Mouse (Mus musculus) CH12.LX (cell line): ENCODE measurements around the gene Grem2. TPM values are rescaled to one million over a fixed set of nuclear protein-coding genes. Genes with fewer than 3 reads are reported as not detected.

Experiments
- DNase-seq: peaks from one replicate; pipeline ENCODE4 v3.0.0-alpha.2; 2013; ENCODE audit errors: extremely low read depth
- H3K27ac ChIP-seq: 2 replicates; pipeline ENCODE4 v1.5.1; 2012; ENCODE audit warnings: low read depth, mild to moderate bottlenecking, control low read depth, moderate library complexity; ENCODE audit not compliant: insufficient read depth
- H3K27me3 ChIP-seq: replicated peaks from 2 replicates; pipeline ENCODE3; 2012; ENCODE audit warnings: inconsistent platforms
- H3K36me3 ChIP-seq, 2 experiments: replicated peaks in 1 of 2; 2 replicates each; pipeline versions ENCODE3 to v1.6.1; 2012; ENCODE audit warnings: inconsistent platforms in 1 of 2, low read length in 1 of 2, mild to moderate bottlenecking in 1 of 2, mixed read lengths in 1 of 2, moderate library complexity in 1 of 2; ENCODE audit not compliant: control insufficient read depth in 1 of 2, insufficient read depth in 1 of 2
- H3K4me1 ChIP-seq, 2 experiments: 2 replicates each; pipeline ENCODE4 v1.6.1; 2012; ENCODE audit warnings: inconsistent platforms in 1 of 2, moderate library complexity in 1 of 2; ENCODE audit not compliant: insufficient read depth in 2 of 2, control insufficient read depth in 1 of 2
- H3K4me2 ChIP-seq: 2 replicates; pipeline ENCODE4 v1.6.1; 2012; ENCODE audit warnings: low read depth, mild to moderate bottlenecking, control low read depth; ENCODE audit not compliant: poor library complexity, insufficient read depth, severe bottlenecking
- H3K4me3 ChIP-seq, 3 experiments: fragments of 150-350 bp in 1 of 3; sonication (generic) in 1 of 3; replicated peaks in 1 of 3; 2 replicates each; pipeline versions ENCODE3 to v1.5.1; 2011 to 2012; ENCODE audit warnings: low read depth in 2 of 3, low read length in 2 of 3, mild to moderate bottlenecking in 2 of 3, moderate library complexity in 2 of 3, control low read depth in 1 of 3, improper control_type of control experiment in 1 of 3, inconsistent platforms in 1 of 3, mixed read lengths in 1 of 3; ENCODE audit not compliant: poor library complexity in 1 of 3
- H3K79me2 ChIP-seq: replicated peaks from 2 replicates; pipeline ENCODE4 v1.6.1; 2012; ENCODE audit warnings: mild to moderate bottlenecking, moderate library complexity; ENCODE audit not compliant: control insufficient read depth, poor library complexity, insufficient read depth, severe bottlenecking; ENCODE audit errors: extremely low read depth
- H3K9ac ChIP-seq: 2 replicates; pipeline ENCODE4 v1.6.1; 2012; ENCODE audit warnings: low read depth, mild to moderate bottlenecking, control low read depth, moderate library complexity; ENCODE audit not compliant: insufficient read depth
- H3K9me3 ChIP-seq: replicated peaks from 2 replicates; pipeline ENCODE3; 2012; ENCODE audit warnings: low read length, inconsistent platforms, mixed read lengths
- CHD1 ChIP-seq: IDR thresholded peaks from 2 replicates; pipeline ENCODE4 v1.6.1; 2012; ENCODE audit warnings: low read depth, low read length, improper control_type of control experiment, inconsistent platforms
- CHD2 ChIP-seq: IDR thresholded peaks from 2 replicates; pipeline ENCODE4 v1.6.1; 2011; ENCODE audit warnings: low read length, improper control_type of control experiment
- E2F4 ChIP-seq: IDR thresholded peaks from 2 replicates; pipeline ENCODE4 v1.6.1; 2011; ENCODE audit warnings: low read depth, low read length, improper control_type of control experiment; ENCODE audit not compliant: insufficient replicate concordance
- ETS1 ChIP-seq: conservative IDR thresholded peaks from 2 replicates; pipeline ENCODE4 v1.6.1; 2012; ENCODE audit warnings: low read depth, mild to moderate bottlenecking, inconsistent platforms, low read length, improper control_type of control experiment, moderate library complexity
- GABPA ChIP-seq: IDR thresholded peaks from 2 replicates; pipeline ENCODE4 v1.6.1; 2012; ENCODE audit warnings: low read depth, low read length, improper control_type of control experiment, inconsistent platforms; ENCODE audit not compliant: insufficient replicate concordance
- HCFC1 ChIP-seq: IDR thresholded peaks from 2 replicates; pipeline ENCODE4 v1.6.1; 2012; ENCODE audit warnings: low read depth, mild to moderate bottlenecking, inconsistent platforms, low read length, improper control_type of control experiment
- IRF4 ChIP-seq: IDR thresholded peaks from 2 replicates; pipeline ENCODE4 v1.6.1; 2014; ENCODE audit warnings: low read depth, mild to moderate bottlenecking, inconsistent platforms, low read length, improper control_type of control experiment
- JUN ChIP-seq: IDR thresholded peaks from 2 replicates; pipeline ENCODE4 v1.6.1; 2011; ENCODE audit warnings: low read depth, mild to moderate bottlenecking, low read length, improper control_type of control experiment, moderate library complexity; ENCODE audit not compliant: insufficient read depth
- KAT2A ChIP-seq: IDR thresholded peaks from 2 replicates; pipeline ENCODE4 v1.6.1; 2012; ENCODE audit warnings: low read length, improper control_type of control experiment, inconsistent platforms; ENCODE audit not compliant: insufficient replicate concordance
- MAFK ChIP-seq: IDR thresholded peaks from 2 replicates; pipeline ENCODE4 v1.6.1; 2011; ENCODE audit warnings: low read length, improper control_type of control experiment; ENCODE audit not compliant: insufficient replicate concordance
- MAX ChIP-seq: IDR thresholded peaks from 2 replicates; pipeline ENCODE4 v1.6.1; 2011; ENCODE audit warnings: low read length, improper control_type of control experiment
- MAZ ChIP-seq: IDR thresholded peaks from 2 replicates; pipeline ENCODE4 v1.6.1; 2012; ENCODE audit warnings: low read depth, mild to moderate bottlenecking, inconsistent platforms, low read length, improper control_type of control experiment, moderate library complexity
- MEF2A ChIP-seq: IDR thresholded peaks from 2 replicates; pipeline ENCODE4 v1.6.1; 2014; ENCODE audit warnings: low read depth, mild to moderate bottlenecking, inconsistent platforms, low read length, improper control_type of control experiment, borderline replicate concordance
- MXI1 ChIP-seq: IDR thresholded peaks from 2 replicates; pipeline ENCODE4 v1.6.1; 2011; ENCODE audit warnings: mild to moderate bottlenecking, low read depth, low read length, improper control_type of control experiment
- MYC ChIP-seq: IDR thresholded peaks from 2 replicates; pipeline ENCODE4 v1.6.1; 2011; ENCODE audit warnings: low read depth, mild to moderate bottlenecking, improper control_type of control experiment, low read length
- PAX5 ChIP-seq: IDR thresholded peaks from 2 replicates; pipeline ENCODE4 v1.6.1; 2012; ENCODE audit warnings: low read length, inconsistent platforms, mixed read lengths
- POLR2A ChIP-seq: IDR thresholded peaks from 2 replicates; pipeline ENCODE4 v1.6.1; 2011; ENCODE audit warnings: low read depth, mild to moderate bottlenecking, improper control_type of control experiment, low read length
- POLR2AphosphoS2 ChIP-seq: IDR thresholded peaks from 2 replicates; pipeline ENCODE4 v1.6.1; 2011; ENCODE audit warnings: low read depth, low read length, improper control_type of control experiment
- RAD21 ChIP-seq: IDR thresholded peaks from 2 replicates; pipeline ENCODE4 v1.6.1; 2011; ENCODE audit warnings: low read depth, mild to moderate bottlenecking, low read length, improper control_type of control experiment, moderate library complexity
- SMC3 ChIP-seq: IDR thresholded peaks from 2 replicates; pipeline ENCODE4 v1.6.1; 2011; ENCODE audit warnings: low read depth, low read length, improper control_type of control experiment
- TCF12 ChIP-seq: IDR thresholded peaks from 2 replicates; pipeline ENCODE4 v1.6.1; 2014; ENCODE audit warnings: low read depth, mild to moderate bottlenecking, inconsistent platforms, low read length, improper control_type of control experiment
- UBTF ChIP-seq: IDR thresholded peaks from 2 replicates; pipeline ENCODE4 v1.6.1; 2012; ENCODE audit warnings: low read depth, mild to moderate bottlenecking, inconsistent platforms, low read length, improper control_type of control experiment, moderate library complexity
- USF1 ChIP-seq: IDR thresholded peaks from 2 replicates; pipeline ENCODE4 v1.6.1; 2014; ENCODE audit warnings: low read depth, mild to moderate bottlenecking, inconsistent platforms, low read length, improper control_type of control experiment
- ZC3H11A ChIP-seq: IDR thresholded peaks from 2 replicates; pipeline ENCODE4 v1.6.1; 2012; ENCODE audit warnings: low read depth, mild to moderate bottlenecking, inconsistent platforms, low read length, improper control_type of control experiment
- ZKSCAN1 ChIP-seq: IDR thresholded peaks from 2 replicates; pipeline ENCODE4 v1.6.1; 2012; ENCODE audit warnings: low read depth, inconsistent platforms, low read length, improper control_type of control experiment, borderline replicate concordance
- dilution Hi-C: fragments of 300-500 bp; cut with MboI; formaldehyde crosslinking; loops from 2 replicates; pipeline ENCODE4 v1.14.3; 2020; ENCODE audit warnings: low sequenced_read_pairs; ENCODE audit not compliant: extremely low pct_unique_long_range_greater_than_20kb, extremely low pct_ligation_motif_present
- in situ Hi-C: fragments of 300-500 bp; cut with MboI; formaldehyde crosslinking; loops from 3 replicates; pipeline ENCODE4 v1.14.3; 2019; ENCODE audit warnings: low sequenced_read_pairs, low pct_ligation_motif_present, low pct_unique_long_range_greater_than_20kb, mixed read lengths
- polyA plus RNA-seq: library from polyadenylated mRNA; unstranded; fragments of >175 nt; gene quantifications from 2 replicates; pipeline ENCODE4 v1.2.1, GENCODE M21; 2012; ENCODE audit warnings: low read depth; ENCODE audit not compliant: insufficient read length
- total RNA-seq, 2 experiments: library from RNA; depleted of rRNA; stranded (reverse); fragments of 300-350 nt in 1 of 2; fragments of >200 nt in 1 of 2; gene quantifications; 2 replicates each; pipeline ENCODE4 v1.2.3; 2012 to 2014

Grem2 gene
- total and polyA plus RNA-seq, 3 experiments, result not detected

DNA sequence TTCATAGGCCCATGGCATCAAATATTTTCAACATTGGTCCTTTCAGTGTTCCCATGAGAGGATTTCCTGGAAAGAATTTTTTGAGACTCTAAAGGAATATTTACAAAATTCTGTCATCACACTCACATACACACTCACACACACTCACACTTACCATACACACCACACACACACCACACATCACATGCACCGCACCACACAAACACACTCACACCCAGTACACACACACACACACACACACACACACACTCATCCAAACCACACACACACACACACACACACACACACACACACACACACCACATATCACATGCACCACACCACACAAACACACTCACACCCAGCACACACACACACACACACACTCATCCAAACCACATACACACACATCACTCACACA, 33.5 kb downstream of the Grem2 start:
- no peak overlapping the region for H3K4me3 ChIP-seq

DNA sequence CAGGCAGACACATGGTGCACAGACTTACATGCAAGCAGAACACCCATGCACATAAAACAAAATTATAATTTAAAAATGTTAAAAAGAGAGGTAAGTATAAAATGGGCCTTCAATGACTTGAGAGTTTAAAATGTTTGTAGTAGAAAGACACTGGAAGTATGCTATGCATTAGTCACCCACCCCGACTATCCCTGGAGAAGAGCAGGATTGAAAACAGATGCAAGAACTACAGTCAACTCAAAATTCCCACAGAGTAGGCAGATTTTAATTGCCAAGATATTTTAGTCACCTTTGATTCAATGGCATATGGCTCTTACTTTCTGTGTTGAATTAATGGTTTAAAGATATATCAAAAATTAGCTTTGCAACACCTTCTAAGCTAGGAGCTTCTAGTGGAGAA, 39.1 kb downstream of the Grem2 start:
- in situ Hi-C loops (no loop called here), dilution Hi-C loops (no loop called here)
- DNase-seq, result no peak
- TF ChIP-seq SMC3 (no peak), ZKSCAN1 (no peak), E2F4 (no peak), UBTF (no peak), KAT2A (no peak), HCFC1 (no peak), TCF12 (no peak), MAFK (no peak), MEF2A (no peak), POLR2AphosphoS2 (no peak), IRF4 (no peak)
- H3K4me1 ChIP-seq, result no peaks in the 10 kb centered on the region
- no peak overlapping the region for H3K27ac ChIP-seq
- no peak overlapping the region for H3K4me3 ChIP-seq
- no peak overlapping the region for H3K9ac ChIP-seq
- H3K36me3 ChIP-seq, result no peaks in the 10 kb centered on the region
- no peak overlapping the region for H3K4me2 ChIP-seq
- H3K27me3 ChIP-seq, result no peaks in the 10 kb centered on the region
- no peaks in the 10 kb centered on the region for H3K9me3 ChIP-seq
- H3K79me2 ChIP-seq, result no peaks in the 10 kb centered on the region

More for the DNA sequence above, 33.5 kb downstream of the Grem2 start:
- Histone ChIP-seq H3K27ac (no peak overlapping the region), H3K9ac (no peak overlapping the region), H3K4me1 (no peaks in the 10 kb centered on the region), H3K79me2 (no peaks in the 10 kb centered on the region), H3K4me2 (no peak overlapping the region), H3K27me3 (no peaks in the 10 kb centered on the region), H3K36me3 (no peaks in the 10 kb centered on the region), H3K9me3 (no peaks in the 10 kb centered on the region)
- DNase-seq, result no peak
- dilution Hi-C loops, result no loop called here
- no peak for TF ChIP-seq TCF12
- TF ChIP-seq MXI1, result no peak
- no peak for TF ChIP-seq KAT2A
- TF ChIP-seq HCFC1, result no peak
- no peak for TF ChIP-seq E2F4
- TF ChIP-seq CHD1, result no peak
- no peak for TF ChIP-seq SMC3
- no peak for TF ChIP-seq JUN
- TF ChIP-seq RAD21, result no peak
- TF ChIP-seq USF1, result no peak
- TF ChIP-seq POLR2AphosphoS2, result no peak
- TF ChIP-seq CHD2, result no peak
- TF ChIP-seq MAX, result no peak
- no peak for TF ChIP-seq MAZ
- TF ChIP-seq ZC3H11A, result no peak
- TF ChIP-seq ETS1, result no peak
- no peak for TF ChIP-seq MYC
- no peak for TF ChIP-seq POLR2A
- TF ChIP-seq PAX5, result no peak
- TF ChIP-seq GABPA, result no peak
- in situ Hi-C loops, result no loop called here
